ENCODE assay signal across 24 mouse cellular contexts in genomic region chr4:16669898-16670297, GRCm38 (mm10).
DNase-seq lines count a peak whose midpoint lies in the region; ATAC-seq and TF ChIP-seq lines count a peak whose summit lies in the region.
"Had no signal": no experiment of that assay in that cellular context is flagged by ENCODE, and none has a peak within 500 bp of the region (broad histone marks: within the 10 kb centered on the region; RNA-seq: fewer than 3 reads in every experiment).

No protein-coding gene starts in this region.

- no peak overlapping the region for H3K4me3 ChIP-seq in forebrain, postnatal 0 days (ENCODE audit: low read depth, low read length)
- no peak overlapping the region for H3K4me3 ChIP-seq in forebrain, embryonic 15.5 days
- no peak overlapping the region for H3K4me3 ChIP-seq in intestine, embryonic 16.5 days (ENCODE audit: low read length)
- no peak overlapping the region for H3K4me3 ChIP-seq in kidney, adult 2 months (ENCODE audit: insufficient read depth, low read depth, low read length)
- H3K4me3 ChIP-seq in heart, embryonic 10.5 days: no peak overlapping the region
- H3K4me3 ChIP-seq: heart, adult 2 months; heart, embryonic 15.5 days; hindbrain, embryonic 13.5 days; layer of hippocampus, adult 2 months; liver, embryonic 13.5 days; midbrain, embryonic 12.5 days had no signal

- peak; percentile 90 for ATAC-seq in forebrain, postnatal 0 days
- no peak for ATAC-seq in forebrain, embryonic 15.5 days (replicated peaks)
- ATAC-seq in frontal cortex, adult (ENCODE audit: low TSS enrichment): peak; percentile 99
- ATAC-seq in intestine, embryonic 16.5 days: no peak
- ATAC-seq: inflammation-experienced regulatory T-cells, adult 6 months had no signal

- H3K4me2 ChIP-seq in forebrain, postnatal 0 days (ENCODE audit: low read depth): no peak overlapping the region
- no peak overlapping the region for H3K4me2 ChIP-seq in forebrain, embryonic 15.5 days (replicated peaks)
- no peak overlapping the region for H3K4me2 ChIP-seq in intestine, embryonic 16.5 days (ENCODE audit: low read depth, low read length)
- H3K4me2 ChIP-seq: heart, embryonic 15.5 days; hindbrain, embryonic 13.5 days; liver, embryonic 13.5 days; midbrain, embryonic 12.5 days had no signal

- no peaks in the 10 kb centered on the region for H3K27me3 ChIP-seq in forebrain, postnatal 0 days (ENCODE audit: insufficient read depth, low read length)
- H3K27me3 ChIP-seq in forebrain, embryonic 15.5 days: no peaks in the 10 kb centered on the region
- no peaks in the 10 kb centered on the region for H3K27me3 ChIP-seq in intestine, embryonic 16.5 days (replicated peaks; ENCODE audit: control insufficient read depth, insufficient read depth, low read length)
- no peaks in the 10 kb centered on the region for H3K27me3 ChIP-seq in kidney, adult 2 months (replicated peaks; ENCODE audit: control insufficient read depth, insufficient read depth, low read length)
- no peaks in the 10 kb centered on the region for H3K27me3 ChIP-seq in heart, embryonic 10.5 days (ENCODE audit: insufficient read depth, poor library complexity, severe bottlenecking)
- H3K27me3 ChIP-seq: heart, embryonic 15.5 days; hindbrain, embryonic 13.5 days; liver, embryonic 13.5 days; midbrain, embryonic 12.5 days had no signal

- WGBS in forebrain, postnatal 0 days: 71% methylated on average over 1 of the region's 1 CpGs
- 62% methylated on average over 1 of the region's 1 CpGs for WGBS in forebrain, embryonic 15.5 days
- WGBS in intestine, embryonic 16.5 days: 81% methylated on average over 1 of the region's 1 CpGs
- WGBS in kidney, adult 2 months: 63% methylated on average over 1 of the region's 1 CpGs
- 79% methylated on average over 1 of the region's 1 CpGs for WGBS in heart, embryonic 10.5 days

- TF ChIP-seq POLR2A in kidney, adult 2 months (IDR thresholded peaks at IDR 0.05; ENCODE audit: low read depth, low read length): no peak

- no peak overlapping the region for H3K9ac ChIP-seq in forebrain, postnatal 0 days
- no peak overlapping the region for H3K9ac ChIP-seq in forebrain, embryonic 15.5 days (replicated peaks)
- no peak overlapping the region for H3K9ac ChIP-seq in intestine, embryonic 16.5 days (ENCODE audit: low read depth, low read length)
- H3K9ac ChIP-seq: heart, embryonic 15.5 days; hindbrain, embryonic 13.5 days; liver, embryonic 13.5 days; midbrain, embryonic 12.5 days had no signal

- H3K27ac ChIP-seq in forebrain, postnatal 0 days (ENCODE audit: low read depth, low read length): no peak overlapping the region
- no peak overlapping the region for H3K27ac ChIP-seq in forebrain, embryonic 15.5 days (replicated peaks)
- no peak overlapping the region for H3K27ac ChIP-seq in intestine, embryonic 16.5 days (ENCODE audit: low read length)
- H3K27ac ChIP-seq in kidney, adult 2 months (ENCODE audit: insufficient read depth, low read depth, low read length): no peak overlapping the region
- no peak overlapping the region for H3K27ac ChIP-seq in heart, embryonic 10.5 days
- H3K27ac ChIP-seq: heart, adult 2 months; heart, embryonic 15.5 days; hindbrain, embryonic 13.5 days; layer of hippocampus, adult 2 months; liver, embryonic 13.5 days; midbrain, embryonic 12.5 days; stomach, postnatal 0 days had no signal

- intact Hi-C loops in left cerebral cortex, postnatal 25 days (cut with DNase I): no loop called here

- H3K4me1 ChIP-seq in forebrain, postnatal 0 days (ENCODE audit: insufficient read depth): no peaks in the 10 kb centered on the region
- H3K4me1 ChIP-seq in forebrain, embryonic 15.5 days: no peaks in the 10 kb centered on the region
- no peaks in the 10 kb centered on the region for H3K4me1 ChIP-seq in intestine, embryonic 16.5 days (ENCODE audit: control insufficient read depth, insufficient read depth, low read length)
- H3K4me1 ChIP-seq in kidney, adult 2 months (ENCODE audit: control insufficient read depth, insufficient read depth, low read length): no peaks in the 10 kb centered on the region
- no peaks in the 10 kb centered on the region for H3K4me1 ChIP-seq in heart, embryonic 10.5 days
- H3K4me1 ChIP-seq: heart, embryonic 15.5 days; hindbrain, embryonic 13.5 days; liver, embryonic 13.5 days; midbrain, embryonic 12.5 days had no signal

- no peaks in the 10 kb centered on the region for H3K9me3 ChIP-seq in forebrain, postnatal 0 days (ENCODE audit: low read length)
- H3K9me3 ChIP-seq in forebrain, embryonic 15.5 days: no peaks in the 10 kb centered on the region
- H3K9me3 ChIP-seq in intestine, embryonic 16.5 days (ENCODE audit: control insufficient read depth, low read length): no peaks in the 10 kb centered on the region
- H3K9me3 ChIP-seq in heart, embryonic 10.5 days: no peaks in the 10 kb centered on the region
- H3K9me3 ChIP-seq: heart, embryonic 15.5 days; hindbrain, embryonic 13.5 days; liver, embryonic 13.5 days; midbrain, embryonic 12.5 days had no signal

- H3K36me3 ChIP-seq in forebrain, postnatal 0 days (ENCODE audit: insufficient read depth): no peaks in the 10 kb centered on the region
- no peaks in the 10 kb centered on the region for H3K36me3 ChIP-seq in forebrain, embryonic 15.5 days
- H3K36me3 ChIP-seq in intestine, embryonic 16.5 days (ENCODE audit: control insufficient read depth, insufficient read depth, low read length): no peaks in the 10 kb centered on the region
- no peaks in the 10 kb centered on the region for H3K36me3 ChIP-seq in kidney, adult 2 months (ENCODE audit: control insufficient read depth, insufficient read depth, low read length)
- H3K36me3 ChIP-seq in heart, embryonic 10.5 days: no peaks in the 10 kb centered on the region
- H3K36me3 ChIP-seq: heart, embryonic 15.5 days; hindbrain, embryonic 13.5 days; liver, embryonic 13.5 days; midbrain, embryonic 12.5 days had no signal

- no peak for TF ChIP-seq CTCF in forebrain, postnatal 0 days (IDR thresholded peaks at IDR 0.05; ENCODE audit: low read depth)
- no peak for TF ChIP-seq CTCF in kidney, adult 2 months (conservative IDR thresholded peaks at IDR 0.05; ENCODE audit: insufficient read depth, insufficient read length, low read depth, low read length)

- DNase-seq in forebrain, postnatal 0 days: peak; percentile 51
- DNase-seq in brain, adult 2 months (ENCODE audit: low read depth, low spot score): peak; percentile 81
- DNase-seq in left cerebral cortex, postnatal 25 days (ENCODE audit: low spot score in 2 of 2): peak; percentile 3 to 78
- no peak for DNase-seq in kidney, adult 2 months
- DNase-seq in heart, embryonic 10.5 days (ENCODE audit: low spot score): no peak
- DNase-seq: adrenal gland, adult 2 months; cerebellum, adult 9-10 months; gastrocnemius, postnatal 36 days; heart, adult 2 months; heart, postnatal 36 days; kidney, adult 8-10 months; kidney, postnatal 10 days; liver, embryonic 13.5 days; lung, adult 2 months; lung, postnatal 14 days had no signal

Comparison
In these comparisons a context has a peak if more than half of its experiments do, and no peak if none do; other contexts are left out.
1. ATAC-seq: peak in forebrain, postnatal 0 days (single experiment) and frontal cortex, adult (single experiment); none in forebrain, embryonic 15.5 days (single experiment) and intestine, embryonic 16.5 days (single experiment).
2. DNase-seq: peak in forebrain, postnatal 0 days (single experiment), brain, adult 2 months (single experiment) and left cerebral cortex, postnatal 25 days (2 of 2); none in kidney, adult 2 months (single experiment) and heart, embryonic 10.5 days (single experiment).